Mouse (Mus musculus): ENCODE data around the gene Pak7. TPM values are rescaled to one million over a fixed set of nuclear protein-coding genes. Genes with fewer than 3 reads are reported as not detected.

Pak7 gene
- not detected in 2 replicates for total RNA-seq (2023)

DNA sequence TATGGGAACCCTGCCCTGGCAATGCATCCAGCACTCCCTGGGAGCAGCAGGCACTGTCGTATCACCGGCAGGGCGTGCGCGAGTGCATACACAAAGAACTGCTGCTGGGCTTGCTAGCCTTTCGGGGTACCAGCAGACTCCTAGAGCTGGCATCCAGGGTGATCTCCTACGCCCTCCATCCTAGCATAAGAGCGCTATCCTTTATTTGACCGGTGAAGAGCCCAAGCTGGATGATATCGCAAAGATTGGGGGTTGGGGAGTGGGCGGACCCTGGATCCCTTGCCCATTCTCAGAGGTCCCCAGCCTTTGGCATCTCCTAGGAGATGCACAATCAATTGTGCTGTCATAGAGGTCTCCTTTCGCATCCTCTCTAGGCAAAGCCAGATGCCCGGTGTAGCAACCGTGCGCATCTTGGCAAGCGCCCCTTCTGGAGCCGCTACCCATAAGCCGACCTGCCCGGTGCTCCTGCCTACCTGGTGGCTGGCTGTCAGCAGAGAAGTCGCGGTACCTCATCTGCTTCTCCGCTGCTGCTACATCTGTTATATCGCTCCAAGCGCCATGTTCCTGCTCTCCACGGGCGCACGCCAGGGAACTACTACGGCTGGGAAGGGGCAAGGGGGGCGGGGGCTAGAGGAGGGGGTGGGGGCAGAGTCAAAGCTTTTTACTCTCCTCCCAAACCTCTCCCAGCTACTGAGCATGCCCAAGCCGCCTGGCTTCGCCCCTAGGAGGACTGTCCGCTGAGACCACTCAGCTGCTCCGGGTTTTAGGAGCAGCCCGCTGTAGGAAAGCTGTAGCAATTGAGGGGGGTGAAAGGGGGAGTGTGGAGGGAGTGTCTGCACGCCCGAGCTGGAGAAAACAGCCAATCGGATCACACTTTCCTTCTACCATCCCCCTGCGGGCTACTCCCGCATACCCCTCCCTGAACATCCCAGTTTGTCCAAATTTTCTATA is at the start of gene Pak7:
TSS of gene Pak7 (minus strand) at position 787 of the 951 bp plus-strand sequence.

DNA sequence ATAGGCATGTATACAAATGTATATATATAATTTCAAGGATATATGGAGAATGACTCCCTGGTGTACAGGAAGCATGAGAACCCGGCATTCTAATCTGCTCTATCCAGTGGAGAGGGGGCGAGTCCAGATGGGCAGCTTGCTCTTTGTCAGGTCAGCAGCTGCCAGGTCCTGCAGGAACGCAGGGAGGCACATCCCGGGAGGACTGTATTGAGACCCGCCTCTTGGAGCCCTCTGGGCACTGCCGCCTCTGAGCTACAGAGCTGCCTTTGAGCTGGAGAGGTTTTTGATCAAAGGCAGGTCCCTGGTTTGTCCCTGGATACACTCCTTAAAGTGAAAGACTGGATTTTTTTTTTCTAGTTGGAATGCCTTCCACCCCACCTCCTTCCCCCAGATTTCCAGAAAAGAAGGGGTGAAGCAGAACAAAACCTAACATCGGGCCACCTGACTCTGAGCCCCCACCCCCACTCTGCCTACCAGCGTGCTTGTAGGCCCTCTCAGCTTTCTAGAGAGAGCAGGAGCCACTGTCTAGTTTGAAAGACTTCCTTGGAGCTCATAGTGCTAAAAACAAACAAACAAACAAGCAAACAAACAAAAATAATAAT is 336.0 kb downstream of the Pak7 start, which contains the start of gene Lamp5:
TSS of gene Lamp5 (plus strand) at position 552 of the 602 bp plus-strand sequence.

Other genes with a start within 250 kb of the Pak7 start
- not detected in 2 replicates for gene Ankef1, start 113.9 kb upstream of the Pak7 start, total RNA-seq (2023)

All from neutrophil, adult 65 days (primary cell).